7 mouse cellular contexts compared by ENCODE assay signal in genomic region chr4:88438990-88439329, GRCm38 (mm10). TPM values are rescaled to one million over a fixed set of nuclear protein-coding genes. Genes with fewer than 3 reads are reported as not detected.
DNase-seq lines count a peak whose midpoint lies in the region; ATAC-seq and TF ChIP-seq lines count a peak whose summit lies in the region.

No protein-coding gene starts in this region.

- TF ChIP-seq POLR2A in lung, adult 2 months (IDR thresholded peaks at IDR 0.05; ENCODE audit: borderline replicate concordance, extremely low read depth, low read depth, low read length) = no peak

- 12% methylated on average over 4 of the region's 4 CpGs for WGBS in lung, postnatal 0 days
- 30% methylated on average over 4 of the region's 4 CpGs for WGBS in forebrain, postnatal 0 days
- 14% methylated on average over 4 of the region's 4 CpGs for WGBS in liver, embryonic 15.5 days (ENCODE audit: insufficient replicate concordance)
- WGBS in stomach, embryonic 16.5 days = 15% methylated on average over 4 of the region's 4 CpGs
- WGBS in lung, adult 2 months = 6% methylated on average over 4 of the region's 4 CpGs

- H3K4me3 ChIP-seq in lung, postnatal 0 days (ENCODE audit: low read depth, low read length) = peak overlapping the region; percentile 37; the same call in 1 of the 2 replicates
- H3K4me3 ChIP-seq in forebrain, postnatal 0 days (ENCODE audit: low read depth, low read length) = peak overlapping the region; percentile 38; the same call in 1 of the 2 replicates
- peak overlapping the region; percentile 51 for H3K4me3 ChIP-seq in liver, embryonic 15.5 days (replicated peaks)
- peak overlapping the region; percentile 55 for H3K4me3 ChIP-seq in stomach, embryonic 16.5 days (replicated peaks; ENCODE audit: low read length)
- H3K4me3 ChIP-seq in lung, adult 2 months (replicated peaks; ENCODE audit: extremely low read depth, low read depth, low read length) = no peak overlapping the region

- no peak for DNase-seq in lung, postnatal 0 days (ENCODE audit: low spot score)
- no peak for DNase-seq in lung, postnatal 10 days
- DNase-seq in forebrain, postnatal 0 days = no peak
- no peak for DNase-seq in thymus, postnatal 0 days (ENCODE audit: low spot score)
- no peak for DNase-seq in lung, adult 2 months

- H3K4me2 ChIP-seq in lung, postnatal 0 days (replicated peaks; ENCODE audit: low read depth, low read length) = peak overlapping the region; percentile 68
- H3K4me2 ChIP-seq in forebrain, postnatal 0 days (ENCODE audit: low read depth) = peak overlapping the region; percentile 73
- H3K4me2 ChIP-seq in liver, embryonic 15.5 days = peak overlapping the region; percentile 64
- H3K4me2 ChIP-seq in stomach, embryonic 16.5 days (ENCODE audit: low read depth, low read length) = peak overlapping the region; percentile 84

- no peaks in the 10 kb centered on the region for H3K27me3 ChIP-seq in lung, postnatal 0 days (replicated peaks; ENCODE audit: insufficient read depth, low read length)
- no peaks in the 10 kb centered on the region for H3K27me3 ChIP-seq in forebrain, postnatal 0 days (ENCODE audit: insufficient read depth, low read length)
- H3K27me3 ChIP-seq in liver, embryonic 15.5 days = no peaks in the 10 kb centered on the region; the same call in 1 of the 2 replicates
- H3K27me3 ChIP-seq in stomach, embryonic 16.5 days (ENCODE audit: control insufficient read depth, insufficient read depth, low read length) = no peaks in the 10 kb centered on the region

- no peak for ATAC-seq in lung, postnatal 0 days
- ATAC-seq in forebrain, postnatal 0 days = peak; percentile 25; the same call in 1 of the 2 replicates
- no peak for ATAC-seq in liver, embryonic 15.5 days (ENCODE audit: insufficient read depth)
- ATAC-seq in stomach, embryonic 16.5 days (ENCODE audit: insufficient read depth, low FRiP score) = no peak

- no peak for TF ChIP-seq EP300 in lung, postnatal 0 days (IDR thresholded peaks at IDR 0.05)

- no peak for TF ChIP-seq CTCF in lung, postnatal 0 days (IDR thresholded peaks at IDR 0.05)
- TF ChIP-seq CTCF in forebrain, postnatal 0 days (IDR thresholded peaks at IDR 0.05; ENCODE audit: low read depth) = no peak
- no peak for TF ChIP-seq CTCF in lung, adult 2 months (IDR thresholded peaks at IDR 0.05; ENCODE audit: insufficient read depth, low read length)

- peaks cover 4% of the 10 kb centered on the region; the same call in 1 of the 2 replicates for H3K4me1 ChIP-seq in lung, postnatal 0 days (ENCODE audit: insufficient read depth, low read depth, low read length)
- no peaks in the 10 kb centered on the region; the same call in 1 of the 2 replicates for H3K4me1 ChIP-seq in forebrain, postnatal 0 days (ENCODE audit: insufficient read depth)
- H3K4me1 ChIP-seq in liver, embryonic 15.5 days (replicated peaks) = peaks cover 13% of the 10 kb centered on the region; the same call in 1 of the 2 replicates
- H3K4me1 ChIP-seq in stomach, embryonic 16.5 days (ENCODE audit: control insufficient read depth, insufficient read depth, low read length) = peaks cover 25% of the 10 kb centered on the region
- no peaks in the 10 kb centered on the region; the same call in 1 of the 2 replicates for H3K4me1 ChIP-seq in lung, adult 2 months (ENCODE audit: control insufficient read depth, insufficient read depth, low read length)

- no peaks in the 10 kb centered on the region for H3K9me3 ChIP-seq in lung, postnatal 0 days (ENCODE audit: low read length)
- H3K9me3 ChIP-seq in forebrain, postnatal 0 days (ENCODE audit: low read length) = no peaks in the 10 kb centered on the region
- H3K9me3 ChIP-seq in liver, embryonic 15.5 days (replicated peaks) = no peaks in the 10 kb centered on the region
- H3K9me3 ChIP-seq in stomach, embryonic 16.5 days (replicated peaks; ENCODE audit: control insufficient read depth, low read length) = no peaks in the 10 kb centered on the region

- H3K27ac ChIP-seq in lung, postnatal 0 days (ENCODE audit: low read length) = no peak overlapping the region
- no peak overlapping the region for H3K27ac ChIP-seq in forebrain, postnatal 0 days (ENCODE audit: low read depth, low read length)
- no peak overlapping the region for H3K27ac ChIP-seq in liver, embryonic 15.5 days (replicated peaks)
- peak overlapping the region; percentile 30; the same call in 1 of the 2 replicates for H3K27ac ChIP-seq in stomach, embryonic 16.5 days (ENCODE audit: low read length)

- no peaks in the 10 kb centered on the region for H3K36me3 ChIP-seq in lung, postnatal 0 days (ENCODE audit: insufficient read depth, low read length)
- H3K36me3 ChIP-seq in forebrain, postnatal 0 days (ENCODE audit: insufficient read depth) = no peaks in the 10 kb centered on the region
- H3K36me3 ChIP-seq in liver, embryonic 15.5 days (replicated peaks) = no peaks in the 10 kb centered on the region
- H3K36me3 ChIP-seq in stomach, embryonic 16.5 days (ENCODE audit: control insufficient read depth, insufficient read depth, low read length) = no peaks in the 10 kb centered on the region

- H3K9ac ChIP-seq in lung, postnatal 0 days (replicated peaks; ENCODE audit: low read depth) = no peak overlapping the region
- no peak overlapping the region for H3K9ac ChIP-seq in forebrain, postnatal 0 days
- H3K9ac ChIP-seq in liver, embryonic 15.5 days = no peak overlapping the region
- H3K9ac ChIP-seq in stomach, embryonic 16.5 days (ENCODE audit: low read length) = no peak overlapping the region

RNA-seq across cellular contexts. Expression of gene Hacd4, which starts 0.2 kb away (rescaled TPM):
- polyA plus RNA-seq in lung, postnatal 0 days (2015; fragmentation: Nextera tagmentation; extraction: Ambion mirVana) = 10.2 and 11.3 TPM in 2 replicates
- 3.8 and 4.2 TPM in 2 replicates for total RNA-seq in forebrain, postnatal 0 days (2014; rRNA removed)
- polyA plus RNA-seq in forebrain, postnatal 0 days (2015; fragmentation: Nextera tagmentation; extraction: Ambion mirVana) = 3.7 and 4.2 TPM in 2 replicates
- polyA plus RNA-seq in liver, embryonic 15.5 days (2015; fragmentation: Nextera tagmentation; extraction: Ambion mirVana) = 6.1 and 6.3 TPM in 2 replicates
- 10.6 and 12.0 TPM in 2 replicates for polyA plus RNA-seq in stomach, embryonic 16.5 days (2015; fragmentation: Nextera tagmentation; extraction: Ambion mirVana)
- polyA plus RNA-seq in thymus, postnatal 0 days (2015; fragmentation: Nextera tagmentation; extraction: Ambion mirVana) = 2.3 and 2.4 TPM in 2 replicates
- polyA plus RNA-seq in lung, adult 2 months (2012; rRNA removed) = 2.6 and 3.6 TPM in 2 replicates
